Mouse (Mus musculus) C2C12 (cell line): ENCODE measurements at regions not wholly inside any gene's neighbourhood (a gene's known extent, or its start where the extent isn't known, plus 50 kb on each side); places are given as distances from the start of the nearest gene placed in this dataset.

ENCODE experiments used
- CTCF ChIP-seq: IDR thresholded peaks from one replicate; pipeline ENCODE4 v1.5.1; 2011; ENCODE audit not compliant: control insufficient read depth, insufficient read depth, insufficient read length
- MYOG ChIP-seq: IDR thresholded peaks from one replicate; pipeline ENCODE4 v1.6.1; 2011; ENCODE audit not compliant: control insufficient read depth, insufficient read length; ENCODE audit errors: extremely low read depth
- USF1 ChIP-seq: IDR thresholded peaks from one replicate; pipeline ENCODE4 v1.6.1; 2011; ENCODE audit warnings: low read depth, mild to moderate bottlenecking, control low read depth, moderate library complexity

GRCm38 (mm10) chr14:103951899-103952298 lies 107.7 kb upstream of the Ednrb start:
- TF ChIP-seq USF1 (no peak), CTCF (no peak), MYOG (no peak)
